Mouse (Mus musculus) stomach, embryonic 16.5 days (tissue): ENCODE measurements around the gene Gm11027. TPM values are rescaled to one million over a fixed set of nuclear protein-coding genes. Genes with fewer than 3 reads are reported as not detected.

Experiments used
- ATAC-seq: fragments of 200-750 bp; cut with Nextera tagmentation; 2 replicates; pipeline ENCODE4 v1.8.0; 2017; ENCODE audit warnings: moderate number of reproducible peaks, moderate TSS enrichment; ENCODE audit not compliant: insufficient read depth, low FRiP score
- H3K27ac ChIP-seq: fragments of 300-500 bp; sonication (generic); 2 replicates; pipeline ENCODE4 v1.5.1; 2014; ENCODE audit warnings: low read length
- H3K27me3 ChIP-seq: fragments of 300-500 bp; sonication (generic); 2 replicates; pipeline ENCODE4 v1.6.1; 2014; ENCODE audit warnings: low read length, control low read depth, mixed read lengths; ENCODE audit not compliant: control insufficient read depth, insufficient read depth
- H3K36me3 ChIP-seq: fragments of 300-500 bp; sonication (generic); 2 replicates; pipeline ENCODE4 v1.6.1; 2014; ENCODE audit warnings: low read length; ENCODE audit not compliant: control insufficient read depth, insufficient read depth
- H3K4me1 ChIP-seq: fragments of 300-500 bp; sonication (generic); 2 replicates; pipeline ENCODE4 v1.6.1; 2014; ENCODE audit warnings: low read length, control low read depth, mixed read lengths; ENCODE audit not compliant: control insufficient read depth, insufficient read depth
- H3K4me2 ChIP-seq: fragments of 300-500 bp; sonication (generic); 2 replicates; pipeline ENCODE4 v1.6.1; 2014; ENCODE audit warnings: low read depth, low read length, mixed read lengths
- H3K4me3 ChIP-seq: fragments of 300-500 bp; sonication (generic); replicated peaks from 2 replicates; pipeline ENCODE4 v1.5.1; 2014; ENCODE audit warnings: mild to moderate bottlenecking, low read length
- H3K9ac ChIP-seq: fragments of 300-500 bp; sonication (generic); 2 replicates; pipeline ENCODE4 v1.6.1; 2014; ENCODE audit warnings: low read length
- H3K9me3 ChIP-seq: fragments of 300-500 bp; sonication (generic); replicated peaks from 2 replicates; pipeline ENCODE4 v1.6.1; 2016; ENCODE audit warnings: low read length, control low read depth; ENCODE audit not compliant: control insufficient read depth
- WGBS: fragments of 180-500 bp; shearing (Covaris S2); extraction: QIAGEN DNeasy Blood & Tissue Kit; methylation state at CpG from one replicate; pipeline ENCODE4 v1.1.7; 2014; 5-methylcytosine and 5-hydroxymethylcytosine counted together
- polyA plus RNA-seq: library from polyadenylated mRNA; unstranded; fragments of >200 nt; fragmentation: Nextera tagmentation; extraction: Ambion mirVana; gene quantifications from 2 replicates; pipeline ENCODE4 v1.2.1, GENCODE M21; 2015

The Gm11027 gene
- polyA plus RNA-seq, 1 experiment from 2014 or later, result not detected

DNA sequence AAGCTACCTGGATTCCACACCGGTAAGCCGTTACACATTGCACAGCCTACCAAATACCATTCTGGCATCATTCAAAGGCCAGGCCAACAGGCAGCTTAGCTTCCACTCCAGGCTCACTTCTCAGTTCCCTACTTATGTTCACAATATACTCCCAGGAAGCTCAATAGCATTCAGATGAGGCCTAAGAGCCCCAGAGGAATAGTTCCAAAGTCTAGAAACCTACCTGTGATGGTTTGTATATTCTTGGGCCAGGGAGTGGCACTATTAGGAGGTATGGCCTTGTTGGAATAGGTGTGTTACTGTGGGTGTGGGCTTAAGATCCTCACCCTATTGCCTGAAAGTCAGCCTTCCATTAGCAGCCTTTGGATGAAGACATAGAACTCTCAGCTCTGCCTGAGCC, 4.1 kb upstream of the Gm11027 start:
- no peak overlapping the region for H3K4me2 ChIP-seq
- WGBS, result 87% methylated on average over 2 of the region's 2 CpGs
- H3K9me3 ChIP-seq, result no peaks in the 10 kb centered on the region
- no peaks in the 10 kb centered on the region for H3K27me3 ChIP-seq
- no peak overlapping the region for H3K27ac ChIP-seq
- no peaks in the 10 kb centered on the region for H3K36me3 ChIP-seq
- 0 out of 2 replicates have a peak, but pooled peaks cover 2% of the 10 kb centered on the region for H3K4me1 ChIP-seq
- no peak for ATAC-seq
- H3K9ac ChIP-seq, result no peak overlapping the region
- H3K4me3 ChIP-seq, result no peak overlapping the region

DNA sequence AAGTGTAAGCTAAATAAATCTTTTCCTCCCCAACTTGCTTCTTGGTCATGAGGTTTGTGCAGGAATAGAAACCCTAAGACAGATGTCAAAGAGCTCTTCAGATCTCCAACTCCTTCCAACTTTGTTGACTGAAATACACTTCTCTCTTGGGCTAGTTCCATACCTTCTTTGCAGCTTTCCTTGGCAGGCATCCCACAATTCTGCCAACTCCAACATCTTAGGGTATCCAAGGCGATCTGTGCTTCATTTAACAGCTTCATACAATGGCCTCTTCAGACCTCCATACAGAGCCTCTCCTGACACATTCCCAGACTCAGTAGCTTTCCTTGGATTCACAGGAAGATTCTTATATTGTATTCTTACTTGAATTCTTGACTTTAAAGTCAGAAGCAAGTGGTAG, 1.5 kb upstream of the Gm11027 start:
- 74% methylated on average over 1 of the region's 1 CpGs for WGBS
- no peak overlapping the region for H3K4me2 ChIP-seq
- H3K27ac ChIP-seq, result no peak overlapping the region
- no peak overlapping the region for H3K4me3 ChIP-seq
- H3K4me1 ChIP-seq, result 0 out of 2 replicates have a peak, but pooled peaks cover 2% of the 10 kb centered on the region
- no peak overlapping the region for H3K9ac ChIP-seq
- H3K36me3 ChIP-seq, result no peaks in the 10 kb centered on the region
- H3K27me3 ChIP-seq, result no peaks in the 10 kb centered on the region
- no peak for ATAC-seq
- H3K9me3 ChIP-seq, result no peaks in the 10 kb centered on the region

DNA sequence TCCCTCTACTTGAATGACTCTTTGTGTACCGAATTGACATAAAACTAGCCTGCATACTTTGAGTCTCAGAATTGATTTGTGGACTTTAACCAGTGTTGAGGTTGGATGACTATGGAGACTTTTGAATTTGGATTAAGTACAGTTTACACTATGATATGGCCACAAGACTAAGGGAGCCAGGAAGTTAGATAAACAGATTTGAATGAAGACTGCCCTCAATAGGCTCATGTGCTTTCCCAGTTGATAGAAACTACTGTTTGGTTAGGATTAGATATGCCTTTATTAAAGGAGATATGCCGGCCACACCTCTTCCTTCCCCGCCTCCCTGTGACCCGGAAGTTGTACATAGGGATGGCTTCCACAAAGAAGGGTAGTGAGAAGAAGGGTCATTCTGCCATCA, 445 bp downstream of the Gm11027 start:
- 72% methylated on average over 4 of the region's 4 CpGs for WGBS
- no peak overlapping the region for H3K9ac ChIP-seq
- H3K9me3 ChIP-seq, result no peaks in the 10 kb centered on the region
- no peak overlapping the region for H3K4me2 ChIP-seq
- no peak overlapping the region for H3K4me3 ChIP-seq
- peaks cover 6% of the 10 kb centered on the region; the same call in 1 of the 2 replicates for H3K4me1 ChIP-seq
- no peaks in the 10 kb centered on the region for H3K36me3 ChIP-seq
- no peaks in the 10 kb centered on the region for H3K27me3 ChIP-seq
- ATAC-seq, result peak; percentile 52
- no peak overlapping the region for H3K27ac ChIP-seq

DNA sequence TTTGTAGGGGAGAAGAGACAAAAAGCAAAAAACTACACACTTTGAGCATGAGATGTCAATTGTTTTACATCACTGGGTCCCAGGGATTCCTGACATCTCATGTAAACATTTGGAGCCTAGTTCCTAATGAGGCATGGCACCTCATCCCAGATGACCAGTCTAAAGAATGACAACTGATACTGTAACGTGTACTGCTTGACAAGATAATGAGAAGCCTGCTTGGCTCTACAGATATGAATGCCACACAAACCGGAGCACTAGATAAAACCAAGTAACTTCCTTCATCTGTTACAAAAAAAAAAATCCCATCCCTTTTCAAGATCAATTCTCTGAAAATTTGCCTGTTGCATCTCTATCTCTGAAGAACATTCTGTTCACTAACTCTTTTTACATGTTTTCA, 1.8 kb downstream of the Gm11027 start:
- Histone ChIP-seq H3K4me1 (peaks cover 4% of the 10 kb centered on the region; the same call in 1 of the 2 replicates), H3K27ac (no peak overlapping the region), H3K9ac (no peak overlapping the region), H3K27me3 (no peaks in the 10 kb centered on the region), H3K4me2 (no peak overlapping the region), H3K9me3 (no peaks in the 10 kb centered on the region), H3K4me3 (no peak overlapping the region), H3K36me3 (no peaks in the 10 kb centered on the region)
- WGBS, result 57% methylated on average over 2 of the region's 2 CpGs
- ATAC-seq, result no peak

DNA sequence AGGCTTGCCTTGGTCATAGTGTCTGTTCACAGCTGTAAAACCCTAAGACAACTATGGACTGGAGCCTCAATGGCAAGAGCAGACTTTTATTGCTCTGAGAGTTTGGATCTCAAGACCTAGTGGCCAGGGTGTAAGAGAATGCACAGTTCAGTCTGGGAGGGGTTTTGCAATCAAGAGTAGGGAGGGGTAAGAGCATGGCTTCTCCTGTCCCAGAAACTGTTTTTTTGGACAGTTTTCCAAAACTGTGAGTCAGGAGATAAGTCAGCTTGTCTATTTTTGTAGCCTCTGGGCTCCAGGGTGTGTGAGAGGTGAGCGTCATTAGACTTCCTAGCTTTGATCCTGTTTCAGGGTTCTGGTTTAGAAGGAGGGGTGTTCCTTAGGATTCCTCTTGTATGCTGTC, 3.4 kb downstream of the Gm11027 start:
- WGBS, result 63% methylated on average over 1 of the region's 1 CpGs

DNA sequence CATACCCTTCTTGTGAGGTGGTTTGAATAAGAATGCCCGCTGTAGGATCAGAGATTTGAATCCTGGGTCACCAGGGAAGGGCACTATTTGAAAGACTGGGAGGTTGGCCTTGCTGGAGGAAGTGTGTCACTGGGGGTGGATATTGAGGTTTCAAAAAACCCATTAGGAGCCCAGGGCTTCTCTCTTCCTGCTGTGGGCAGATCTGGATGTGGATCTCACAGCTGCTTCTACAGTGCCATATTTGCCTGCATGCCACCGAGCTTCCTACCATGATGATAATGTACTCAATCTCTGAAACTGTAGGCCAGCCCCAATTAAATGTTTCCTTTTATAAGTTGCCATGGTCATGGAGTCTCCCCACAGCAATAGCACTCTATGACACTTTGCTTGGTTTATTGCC, 4.0 kb downstream of the Gm11027 start:
- ATAC-seq, result no peak
- H3K4me3 ChIP-seq, result no peak overlapping the region
- no peaks in the 10 kb centered on the region for H3K27me3 ChIP-seq
- H3K9ac ChIP-seq, result no peak overlapping the region
- no peaks in the 10 kb centered on the region for H3K36me3 ChIP-seq
- H3K4me2 ChIP-seq, result no peak overlapping the region
- no peak overlapping the region for H3K27ac ChIP-seq
- H3K9me3 ChIP-seq, result no peaks in the 10 kb centered on the region
- H3K4me1 ChIP-seq, result peaks cover 6% of the 10 kb centered on the region; the same call in 1 of the 2 replicates
- WGBS, result 90% methylated on average over 2 of the region's 2 CpGs

More for the DNA sequence above, 3.4 kb downstream of the Gm11027 start:
- no peaks in the 10 kb centered on the region for H3K9me3 ChIP-seq
- H3K27me3 ChIP-seq, result no peaks in the 10 kb centered on the region
- no peak overlapping the region for H3K9ac ChIP-seq
- H3K4me2 ChIP-seq, result no peak overlapping the region
- no peak overlapping the region for H3K4me3 ChIP-seq
- no peak overlapping the region for H3K27ac ChIP-seq
- H3K4me1 ChIP-seq, result peaks cover 6% of the 10 kb centered on the region; the same call in 1 of the 2 replicates
- no peak for ATAC-seq
- H3K36me3 ChIP-seq, result no peaks in the 10 kb centered on the region

DNA sequence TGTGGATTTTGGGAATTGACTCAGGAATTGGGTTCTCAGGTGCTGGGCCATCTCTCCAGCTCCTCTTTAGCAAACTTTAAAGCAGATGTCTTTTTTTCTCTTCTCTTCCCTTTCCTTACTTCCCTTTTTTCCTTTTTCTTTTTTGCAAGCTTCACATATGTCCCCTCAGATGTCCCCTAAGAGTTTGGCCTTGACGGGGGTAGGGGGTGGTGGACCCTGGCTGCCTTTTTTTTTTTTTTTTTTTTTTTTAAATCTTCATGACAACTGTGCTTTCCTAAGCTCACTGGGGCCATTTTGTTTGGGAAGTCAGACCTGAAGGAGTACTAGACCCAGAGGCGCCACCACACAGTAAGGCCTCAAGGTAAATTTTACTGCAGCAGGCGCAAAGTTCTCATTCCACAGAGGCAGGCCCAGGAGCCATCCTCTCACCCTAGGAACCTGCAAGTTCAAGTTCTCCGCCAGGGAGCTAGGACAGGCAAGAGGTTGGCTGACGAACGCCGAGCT, 5.0 kb downstream of the Gm11027 start:
- peak; percentile 0; the same call in 1 of the 2 replicates for ATAC-seq

DNA sequence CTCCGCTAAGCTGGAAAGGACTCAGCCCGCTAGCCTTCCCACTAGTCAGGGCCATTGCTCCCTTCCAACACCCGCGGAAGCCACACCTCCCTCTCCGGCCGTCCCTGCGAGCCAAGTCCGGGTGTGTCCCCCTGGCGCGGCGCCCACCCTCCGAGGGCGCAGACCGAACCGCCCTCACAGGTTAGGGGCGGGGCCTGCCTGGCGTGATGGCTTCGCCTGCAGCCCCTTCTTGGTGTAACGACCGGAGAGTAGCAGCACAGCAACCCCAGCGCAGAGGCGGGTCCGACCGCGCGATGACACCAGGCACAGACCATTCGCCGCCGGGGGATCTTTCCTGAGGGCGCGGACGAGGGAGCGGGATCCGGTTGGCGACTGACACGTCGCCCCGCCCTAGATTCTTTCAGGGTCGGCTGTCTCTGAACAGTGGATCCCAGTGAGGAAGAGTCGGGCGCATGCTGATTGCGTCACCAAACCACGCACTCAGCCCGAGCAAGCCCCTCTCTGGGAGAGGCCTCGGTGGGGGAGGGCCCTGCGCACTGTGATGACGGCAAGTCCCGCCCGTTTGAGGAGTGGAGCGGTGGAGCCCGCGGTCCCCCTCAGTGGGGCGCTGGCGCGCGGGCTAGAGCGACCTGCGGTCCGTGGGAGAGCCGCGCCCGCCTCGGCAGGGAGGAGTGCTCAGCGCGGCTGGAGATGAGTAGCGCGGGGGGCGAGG, 5.6 kb downstream of the Gm11027 start, which contains the start of gene Esyt2:
Gene Esyt2, plus strand, starts transcription at position 544 of the 712 bp plus-strand sequence.
- no peaks in the 10 kb centered on the region for H3K9me3 ChIP-seq
- peak within 1 kb of the TSS; percentile 91 for H3K4me2 ChIP-seq
- ATAC-seq, result peak; percentile 97

More for the DNA sequence above, 5.0 kb downstream of the Gm11027 start:
- Histone ChIP-seq H3K27me3 (no peaks in the 10 kb centered on the region), H3K9me3 (no peaks in the 10 kb centered on the region), H3K4me3 (peak overlapping the region; percentile 77), H3K27ac (peak overlapping the region; percentile 99), H3K4me1 (peaks cover 6% of the 10 kb centered on the region; the same call in 1 of the 2 replicates), H3K36me3 (no peaks in the 10 kb centered on the region), H3K9ac (peak overlapping the region; percentile 87), H3K4me2 (peak overlapping the region; percentile 75)
- WGBS, result 5% methylated on average over 7 of the region's 7 CpGs

More for the DNA sequence above, 5.6 kb downstream of the Gm11027 start, which contains the start of gene Esyt2:
- Histone ChIP-seq H3K4me1 (peaks cover 6% of the 10 kb centered on the region; the same call in 1 of the 2 replicates), H3K27me3 (no peaks in the 10 kb centered on the region), H3K27ac (peak within 1 kb of the TSS; percentile 99), H3K9ac (peak within 1 kb of the TSS; percentile 99), H3K4me3 (peak within 1 kb of the TSS; percentile 77), H3K36me3 (no peaks in the 10 kb centered on the region)
- 0% methylated on average over 68 of the region's 68 CpGs for WGBS
